Mouse (Mus musculus) thymus, adult 2 months (tissue): Measurements from ENCODE around the gene Gbf1.

Experiments used
- CTCF ChIP-seq: fragments of 200-500 bp; IDR thresholded peaks from 2 replicates; pipeline ENCODE4 v1.5.1; 2012; ENCODE audit warnings: mild to moderate bottlenecking, control low read depth, low read length, moderate library complexity, borderline replicate concordance; ENCODE audit not compliant: control insufficient read depth, poor library complexity, insufficient read depth; ENCODE audit errors: extremely low read depth
- POLR2A ChIP-seq: fragments of 200-500 bp; IDR thresholded peaks from 2 replicates; pipeline ENCODE4 v1.6.1; 2012; ENCODE audit warnings: mild to moderate bottlenecking, low read length, control low read depth, moderate library complexity; ENCODE audit not compliant: control insufficient read depth, poor library complexity, insufficient read depth; ENCODE audit errors: extremely low read depth

DNA sequence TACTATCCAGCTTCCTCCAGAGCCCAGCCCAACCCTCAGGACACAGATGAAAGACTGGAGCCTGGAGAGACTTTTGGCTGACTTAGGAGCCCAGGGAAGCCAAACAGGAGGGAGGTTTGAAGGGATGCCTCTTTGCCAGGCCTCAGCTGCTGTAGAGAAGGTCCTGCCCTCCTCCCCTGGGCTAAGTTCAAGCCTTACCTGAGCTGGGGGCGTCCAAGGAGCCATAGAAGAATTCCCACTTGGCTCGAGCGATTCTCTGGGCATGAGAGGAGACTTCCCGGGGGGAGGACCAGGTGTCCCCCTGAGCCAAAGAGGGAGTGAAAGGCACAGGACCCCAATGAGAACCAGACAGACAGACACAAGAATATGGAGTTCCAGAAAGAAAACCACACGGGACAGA lies 171.4 kb downstream of the Gbf1 start:
- TF ChIP-seq CTCF (no peak), POLR2A (no peak)
